Mouse (Mus musculus): ENCODE data around the gene Sfpq. TPM values are rescaled to one million over a fixed set of nuclear protein-coding genes. Genes with fewer than 3 reads are reported as not detected.

Sfpq gene
- total RNA-seq, 2 experiments from 2014 or later = 265 to 324 TPM

Other genes with a start within 250 kb of the Sfpq start
- 10 to 100 TPM; 51.2 to 54.5 TPM for gene Zmym4, start 53.2 kb upstream of the Sfpq start, total RNA-seq (2021)
- 10 to 100 TPM; 13.6 to 14.1 TPM for gene Zmym1, start 39.8 kb downstream of the Sfpq start, total RNA-seq (2021)
- gene Zmym6, start 56.1 kb downstream of the Sfpq start, total RNA-seq (2021) = 10 to 100 TPM; 45.2 to 51.2 TPM
- gene Tmem35b, start 102.4 kb downstream of the Sfpq start, total RNA-seq (2021) = 1 to 10 TPM; 4.6 to 4.9 TPM
- gene Dlgap3, start 147.9 kb downstream of the Sfpq start, total RNA-seq (2021) = 100 to 1,000 TPM; 283 to 287 TPM
- gene Smim12, start 222.5 kb downstream of the Sfpq start, total RNA-seq (2021) = 10 to 100 TPM; 51.2 to 59.5 TPM